Mouse (Mus musculus): ENCODE data around the gene Snx13. TPM values are rescaled to one million over a fixed set of nuclear protein-coding genes. Genes with fewer than 3 reads are reported as not detected.

Gene Snx13
- total and polyA plus RNA-seq, 3 experiments = 6.2 to 7.6 TPM; not detected in 1

DNA sequence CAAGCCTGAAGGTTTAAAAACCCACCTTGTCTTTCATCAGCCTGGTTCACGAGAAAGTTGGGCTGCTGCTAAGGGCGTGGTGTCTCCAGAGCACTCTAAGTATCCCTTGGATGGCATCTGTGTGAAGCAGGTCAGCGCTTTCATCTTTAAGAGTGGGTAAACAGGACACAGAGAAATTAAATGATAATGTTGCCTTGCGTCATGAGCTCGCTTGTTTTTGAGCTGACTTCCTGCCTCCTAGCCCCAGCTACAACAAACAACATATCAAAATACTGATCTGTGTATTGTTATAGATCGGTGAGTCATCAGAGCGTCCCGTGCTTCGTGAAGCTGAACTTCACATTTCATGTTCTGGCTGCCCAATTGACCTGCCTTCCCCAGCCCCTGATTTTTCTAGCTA, 25.7 kb upstream of the Snx13 start:
- no peak for DNase-seq (ENCODE audit: low read depth, low spot score)
- Histone ChIP-seq H3K36me3 (ENCODE audit: control insufficient read depth in 1 of 2, insufficient read depth in 2 of 2, low read length in 2 of 2) (peaks cover 0 to 2% of the 10 kb centered on the region in 2 experiments; a peak in 2 of 4 replicates), H3K4me3 (ENCODE audit: control insufficient read depth in 1 of 2, insufficient read depth in 1 of 2, low read depth in 2 of 2, low read length in 2 of 2) (no peak overlapping the region), H3K79me2 (ENCODE audit: control insufficient read depth, insufficient read depth, low read length, poor library complexity) (no peaks in the 10 kb centered on the region), H3K9ac (ENCODE audit: control insufficient read depth, low read depth, low read length, poor library complexity, severe bottlenecking) (no peak overlapping the region), H3K4me1 (ENCODE audit: control insufficient read depth in 1 of 2, insufficient read depth in 2 of 2, low read length in 2 of 2) (no peaks in the 10 kb centered on the region), H3K27me3 (ENCODE audit: control insufficient read depth in 1 of 2, insufficient read depth in 2 of 2, low read length in 2 of 2) (no peaks in the 10 kb centered on the region; a peak in 1 of 4 replicates), H3K9me3 (replicated peaks; ENCODE audit: insufficient read depth, low read length) (no peaks in the 10 kb centered on the region), H3K27ac (ENCODE audit: control insufficient read depth, low read depth, low read length) (no peak overlapping the region)
- TF ChIP-seq MAZ (IDR thresholded peaks at IDR 0.05; ENCODE audit: low read depth, low read length) (no peak), UBTF (IDR thresholded peaks at IDR 0.05; ENCODE audit: borderline replicate concordance, insufficient read depth, low read depth, low read length) (no peak), JUND (IDR thresholded peaks at IDR 0.05; ENCODE audit: low read depth, low read length) (no peak), BHLHE40 (IDR thresholded peaks at IDR 0.05; ENCODE audit: borderline replicate concordance, low read depth, low read length) (no peak), TBP (IDR thresholded peaks at IDR 0.05; ENCODE audit: low read depth, low read length) (no peak), KAT2A (conservative IDR thresholded peaks at IDR 0.05; ENCODE audit: low read depth, low read length) (no peak), CTCF (IDR thresholded peaks at IDR 0.05 in 2 of 3, conservative IDR thresholded peaks at IDR 0.05 in 1 of 3; ENCODE audit: control insufficient read depth in 1 of 3, insufficient read depth in 1 of 3, low read depth in 2 of 3, low read length in 3 of 3, poor library complexity in 1 of 3, severe bottlenecking in 1 of 3) (no peak), RCOR1 (IDR thresholded peaks at IDR 0.05; ENCODE audit: low read depth, low read length) (no peak), ETS1 (IDR thresholded peaks at IDR 0.05; ENCODE audit: low read depth, low read length) (no peak), E2F4 (IDR thresholded peaks at IDR 0.05; ENCODE audit: borderline replicate concordance, low read depth, low read length) (no peak), ELF1 (IDR thresholded peaks at IDR 0.05; ENCODE audit: low read depth, low read length) (no peak), TAL1 (IDR thresholded peaks at IDR 0.05; ENCODE audit: low read length) (no peak), GATA1 (IDR thresholded peaks at IDR 0.05; ENCODE audit: low read depth, low read length) (no peak), MYB (IDR thresholded peaks at IDR 0.05; ENCODE audit: low read depth, low read length) (no peak), ZC3H11A (IDR thresholded peaks at IDR 0.05; ENCODE audit: low read depth, low read length) (no peak), HCFC1 (IDR thresholded peaks at IDR 0.05; ENCODE audit: low read depth, low read length) (no peak)

DNA sequence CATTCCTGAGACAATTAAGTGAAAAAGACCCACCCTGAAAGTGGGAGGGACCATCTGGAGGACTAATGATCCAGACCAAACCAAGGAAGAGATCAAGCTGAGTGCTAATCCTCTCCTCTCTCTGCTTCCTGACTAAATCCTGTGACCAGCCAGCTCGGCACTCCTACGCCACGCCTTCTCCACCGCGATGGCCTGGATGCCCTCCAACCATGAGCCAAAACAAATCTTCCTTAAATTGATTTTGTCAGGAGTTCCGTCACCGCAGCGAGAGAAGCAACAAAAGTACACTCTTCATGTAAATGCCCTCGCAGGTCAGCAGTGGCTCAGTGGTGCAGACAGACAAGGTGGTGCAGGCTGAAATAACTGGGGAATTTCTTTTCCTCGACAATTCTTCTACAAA, 24.9 kb upstream of the Snx13 start:
- peaks cover 0 to 2% of the 10 kb centered on the region in 2 experiments; a peak in 2 of 4 replicates for H3K36me3 ChIP-seq (ENCODE audit: control insufficient read depth in 1 of 2, insufficient read depth in 2 of 2, low read length in 2 of 2)
- no peak overlapping the region for H3K27ac ChIP-seq (ENCODE audit: control insufficient read depth, low read depth, low read length)
- DNase-seq (ENCODE audit: low read depth, low spot score) = no peak
- 0 out of 4 replicates have a peak, but pooled peaks cover 0 to 2% of the 10 kb centered on the region in 2 experiments for H3K4me1 ChIP-seq (ENCODE audit: control insufficient read depth in 1 of 2, insufficient read depth in 2 of 2, low read length in 2 of 2)
- H3K79me2 ChIP-seq (ENCODE audit: control insufficient read depth, insufficient read depth, low read length, poor library complexity) = no peaks in the 10 kb centered on the region
- H3K4me3 ChIP-seq (ENCODE audit: control insufficient read depth in 1 of 2, insufficient read depth in 1 of 2, low read depth in 2 of 2, low read length in 2 of 2) = no peak overlapping the region
- H3K27me3 ChIP-seq (ENCODE audit: control insufficient read depth in 1 of 2, insufficient read depth in 2 of 2, low read length in 2 of 2) = no peaks in the 10 kb centered on the region; a peak in 1 of 4 replicates
- TF ChIP-seq MAFK (IDR thresholded peaks at IDR 0.05; ENCODE audit: borderline replicate concordance, low read depth, low read length) (no peak), NELFE (IDR thresholded peaks at IDR 0.05; ENCODE audit: low read depth, low read length) (no peak), JUND (IDR thresholded peaks at IDR 0.05; ENCODE audit: low read depth, low read length) (no peak), GABPA (IDR thresholded peaks at IDR 0.05; ENCODE audit: low read depth, low read length) (no peak), RAD21 (IDR thresholded peaks at IDR 0.05; ENCODE audit: low read depth, low read length) (no peak), EP300 (IDR thresholded peaks at IDR 0.05; ENCODE audit: low read depth in 1 of 2, low read length in 2 of 2) (no peak), TCF12 (IDR thresholded peaks at IDR 0.05; ENCODE audit: low read depth, low read length) (no peak), MAX (IDR thresholded peaks at IDR 0.05; ENCODE audit: low read length) (no peak)
- H3K9me3 ChIP-seq (replicated peaks; ENCODE audit: insufficient read depth, low read length) = no peaks in the 10 kb centered on the region
- H3K9ac ChIP-seq (ENCODE audit: control insufficient read depth, low read depth, low read length, poor library complexity, severe bottlenecking) = no peak overlapping the region

Measured in MEL (cell line).